Mouse (Mus musculus) ES-E14 (cell line): ENCODE data around the gene Ccdc160.

Source experiments
- CHD2 ChIP-seq: IDR thresholded peaks from 2 replicates; pipeline ENCODE4 v1.6.1; 2014; ENCODE audit warnings: mild to moderate bottlenecking, low read depth, low read length, inconsistent platforms
- MAFK ChIP-seq: IDR thresholded peaks from 2 replicates; pipeline ENCODE4 v1.6.1; 2014; ENCODE audit warnings: mild to moderate bottlenecking, low read depth, low read length, inconsistent platforms; ENCODE audit not compliant: insufficient read depth
- ZNF384 ChIP-seq: IDR thresholded peaks from 2 replicates; pipeline ENCODE4 v1.6.1; 2012; ENCODE audit warnings: low read depth, low read length, inconsistent platforms

- TF ChIP-seq ZNF384 = no peak
- TF ChIP-seq MAFK = no peak
- TF ChIP-seq CHD2 = no peak
These were observed 46.6 kb upstream of the Ccdc160 start for GRCm38 (mm10) chrX:52744201-52745051.
